Comparison of ENCODE assay signal across 11 mouse cellular contexts in genomic region chr14:59988860-59989259, GRCm38 (mm10).
DNase-seq lines count a peak whose midpoint lies in the region; ATAC-seq and TF ChIP-seq lines count a peak whose summit lies in the region.
"Had no signal": no experiment of that assay in that cellular context is flagged by ENCODE, and none has a peak within 500 bp of the region (broad histone marks: within the 10 kb centered on the region; RNA-seq: fewer than 3 reads in every experiment).

No protein-coding gene starts in this region.

- TF ChIP-seq CTCF in kidney, adult 2 months (conservative IDR thresholded peaks at IDR 0.05; ENCODE audit: insufficient read depth, insufficient read length, low read depth, low read length) = peak; percentile 27; the same call in 1 of the 2 replicates
- no peak for TF ChIP-seq CTCF in forebrain, postnatal 0 days (IDR thresholded peaks at IDR 0.05; ENCODE audit: low read depth)

- H3K27me3 ChIP-seq in kidney, adult 2 months (replicated peaks; ENCODE audit: control insufficient read depth, insufficient read depth, low read length) = no peaks in the 10 kb centered on the region
- no peaks in the 10 kb centered on the region for H3K27me3 ChIP-seq in kidney, embryonic 15.5 days
- H3K27me3 ChIP-seq in forebrain, postnatal 0 days (ENCODE audit: insufficient read depth, low read length) = no peaks in the 10 kb centered on the region
- H3K27me3 ChIP-seq: embryonic facial prominence, embryonic 13.5 days had no signal

- H3K9me3 ChIP-seq in kidney, embryonic 15.5 days (replicated peaks) = no peaks in the 10 kb centered on the region
- no peaks in the 10 kb centered on the region for H3K9me3 ChIP-seq in forebrain, postnatal 0 days (ENCODE audit: low read length)
- H3K9me3 ChIP-seq: embryonic facial prominence, embryonic 13.5 days had no signal

- no peak overlapping the region for H3K4me3 ChIP-seq in kidney, adult 2 months (ENCODE audit: insufficient read depth, low read depth, low read length)
- H3K4me3 ChIP-seq in kidney, embryonic 15.5 days (replicated peaks) = no peak overlapping the region
- H3K4me3 ChIP-seq in forebrain, postnatal 0 days (ENCODE audit: low read depth, low read length) = no peak overlapping the region
- H3K4me3 ChIP-seq: embryonic facial prominence, embryonic 13.5 days had no signal

- H3K4me1 ChIP-seq in kidney, adult 2 months (ENCODE audit: control insufficient read depth, insufficient read depth, low read length) = no peaks in the 10 kb centered on the region
- H3K4me1 ChIP-seq in kidney, embryonic 15.5 days = no peaks in the 10 kb centered on the region
- no peaks in the 10 kb centered on the region for H3K4me1 ChIP-seq in forebrain, postnatal 0 days (ENCODE audit: insufficient read depth)
- H3K4me1 ChIP-seq: embryonic facial prominence, embryonic 13.5 days had no signal

- peak; percentile 2 for DNase-seq in CD4-positive, CD25-positive, alpha-beta regulatory T cell, adult 2 months (ENCODE audit: low read depth, low spot score)
- DNase-seq in kidney, adult 2 months = peak; percentile 4
- peak; percentile 32 for DNase-seq in thymus, postnatal 4 days
- DNase-seq in thymus, postnatal 0 days (ENCODE audit: low spot score) = no peak
- no peak for DNase-seq in ovary, postnatal 14 days (ENCODE audit: low spot score)
- no peak for DNase-seq in forebrain, postnatal 0 days
- DNase-seq: gastrocnemius, postnatal 10 days; midbrain, embryonic 14.5 days had no signal

- no peak overlapping the region for H3K27ac ChIP-seq in kidney, adult 2 months (ENCODE audit: insufficient read depth, low read depth, low read length)
- H3K27ac ChIP-seq in kidney, embryonic 15.5 days = no peak overlapping the region
- H3K27ac ChIP-seq in forebrain, postnatal 0 days (ENCODE audit: low read depth, low read length) = no peak overlapping the region
- H3K27ac ChIP-seq: embryonic facial prominence, embryonic 13.5 days had no signal

- H3K36me3 ChIP-seq in kidney, adult 2 months (ENCODE audit: control insufficient read depth, insufficient read depth, low read length) = no peaks in the 10 kb centered on the region
- no peaks in the 10 kb centered on the region for H3K36me3 ChIP-seq in kidney, embryonic 15.5 days
- no peaks in the 10 kb centered on the region for H3K36me3 ChIP-seq in forebrain, postnatal 0 days (ENCODE audit: insufficient read depth)
- H3K36me3 ChIP-seq: embryonic facial prominence, embryonic 13.5 days had no signal

- no peak overlapping the region for H3K9ac ChIP-seq in kidney, embryonic 15.5 days
- H3K9ac ChIP-seq in forebrain, postnatal 0 days = no peak overlapping the region
- H3K9ac ChIP-seq: embryonic facial prominence, embryonic 13.5 days had no signal

- TF ChIP-seq POLR2A in kidney, adult 2 months (IDR thresholded peaks at IDR 0.05; ENCODE audit: low read depth, low read length) = no peak

- H3K4me2 ChIP-seq in kidney, embryonic 15.5 days = no peak overlapping the region
- no peak overlapping the region for H3K4me2 ChIP-seq in forebrain, postnatal 0 days (ENCODE audit: low read depth)
- H3K4me2 ChIP-seq: embryonic facial prominence, embryonic 13.5 days had no signal

- no peak for ATAC-seq in CD4-positive, CD25-positive, alpha-beta regulatory T cell, adult 4 months
- no peak for ATAC-seq in kidney, embryonic 15.5 days (replicated peaks; ENCODE audit: low FRiP score)
- ATAC-seq in forebrain, postnatal 0 days = no peak

- WGBS in kidney, adult 2 months = 69% methylated on average over 5 of the region's 5 CpGs
- 65% methylated on average over 5 of the region's 5 CpGs for WGBS in kidney, embryonic 15.5 days
- WGBS in forebrain, postnatal 0 days = 63% methylated on average over 5 of the region's 5 CpGs

Comparison
In these comparisons a context has a peak if more than half of its experiments do, and no peak if none do; other contexts are left out.
1. DNase-seq: peak in CD4-positive, CD25-positive, alpha-beta regulatory T cell, adult 2 months (single experiment), kidney, adult 2 months (single experiment) and thymus, postnatal 4 days (single experiment); none in thymus, postnatal 0 days (single experiment), ovary, postnatal 14 days (single experiment) and forebrain, postnatal 0 days (single experiment).